Mouse (Mus musculus) G1E (cell line): ENCODE measurements around the gene Hpca. TPM values are rescaled to one million over a fixed set of nuclear protein-coding genes. Genes with fewer than 3 reads are reported as not detected.
A peak's percentile ranks its signal among the peaks of the same experiment; 100 is the strongest.

Experiments
- ATAC-seq: 2 replicates; pipeline ENCODE4 v1.8.0; 2016; ENCODE audit warnings: mild to moderate bottlenecking; ENCODE audit not compliant: insufficient number of reproducible peaks, poor library complexity, low FRiP score, severe bottlenecking; ENCODE audit errors: extremely low read depth
- DNase-seq: peaks from one replicate; pipeline ENCODE4 v3.0.0; 2012; ENCODE audit warnings: low spot score
- H3K27me3 ChIP-seq: 2 replicates; pipeline ENCODE4 v1.6.1; 2012; ENCODE audit warnings: mild to moderate bottlenecking, low read length, inconsistent platforms; ENCODE audit not compliant: insufficient read depth
- H3K36me3 ChIP-seq: replicated peaks from 2 replicates; pipeline ENCODE3; 2012; ENCODE audit warnings: mild to moderate bottlenecking, inconsistent platforms
- H3K4me1 ChIP-seq: 2 replicates; pipeline ENCODE4 v1.6.1; 2012; ENCODE audit warnings: low read depth, low read length, inconsistent platforms, mixed read lengths; ENCODE audit not compliant: insufficient read depth
- H3K4me3 ChIP-seq: 2 replicates; pipeline ENCODE4 v1.5.1; 2012; ENCODE audit warnings: low read depth, mild to moderate bottlenecking, inconsistent platforms, low read length, moderate library complexity, mixed read lengths
- H3K9me3 ChIP-seq: replicated peaks from 2 replicates; pipeline ENCODE4 v1.6.1; 2012; ENCODE audit warnings: inconsistent platforms
- CTCF ChIP-seq: IDR thresholded peaks from 2 replicates; pipeline ENCODE4 v1.5.1; 2012; ENCODE audit warnings: low read depth, low read length, inconsistent platforms, mixed read lengths
- GATA1 ChIP-seq: IDR thresholded peaks from 2 replicates; pipeline ENCODE4 v1.6.1; 2012; ENCODE audit warnings: borderline replicate concordance, low read length, inconsistent platforms, mixed read lengths
- GATA2 ChIP-seq: IDR thresholded peaks from 2 replicates; pipeline ENCODE4 v1.6.1; 2012; ENCODE audit warnings: low read depth, low read length, inconsistent platforms, borderline replicate concordance
- POLR2AphosphoS5 ChIP-seq: IDR thresholded peaks from 2 replicates; pipeline ENCODE4 v1.6.1; 2012; ENCODE audit warnings: low read depth, low read length, inconsistent platforms; ENCODE audit not compliant: insufficient replicate concordance
- TAL1 ChIP-seq: conservative IDR thresholded peaks from 2 replicates; pipeline ENCODE4 v1.6.1; 2012; ENCODE audit warnings: low read depth, low read length, inconsistent platforms, mixed read lengths
- polyA plus RNA-seq: library from polyadenylated mRNA; stranded (reverse); fragments of >175 nt; gene quantifications from 2 replicates; pipeline ENCODE4 v1.2.3, GENCODE M21; 2012
- total RNA-seq, 2 experiments: library from RNA; stranded (forward) in 1 of 2; stranded (reverse) in 1 of 2; fragments of 200-1000 nt in 1 of 2; fragments of >200 nt in 1 of 2; fragmentation: Nextera tagmentation in 1 of 2; gene quantifications; 2 replicates each; pipeline ENCODE4 v1.2.3; 2014 to 2017

Hpca gene
- total and polyA plus RNA-seq, 3 experiments, result not detected

DNA sequence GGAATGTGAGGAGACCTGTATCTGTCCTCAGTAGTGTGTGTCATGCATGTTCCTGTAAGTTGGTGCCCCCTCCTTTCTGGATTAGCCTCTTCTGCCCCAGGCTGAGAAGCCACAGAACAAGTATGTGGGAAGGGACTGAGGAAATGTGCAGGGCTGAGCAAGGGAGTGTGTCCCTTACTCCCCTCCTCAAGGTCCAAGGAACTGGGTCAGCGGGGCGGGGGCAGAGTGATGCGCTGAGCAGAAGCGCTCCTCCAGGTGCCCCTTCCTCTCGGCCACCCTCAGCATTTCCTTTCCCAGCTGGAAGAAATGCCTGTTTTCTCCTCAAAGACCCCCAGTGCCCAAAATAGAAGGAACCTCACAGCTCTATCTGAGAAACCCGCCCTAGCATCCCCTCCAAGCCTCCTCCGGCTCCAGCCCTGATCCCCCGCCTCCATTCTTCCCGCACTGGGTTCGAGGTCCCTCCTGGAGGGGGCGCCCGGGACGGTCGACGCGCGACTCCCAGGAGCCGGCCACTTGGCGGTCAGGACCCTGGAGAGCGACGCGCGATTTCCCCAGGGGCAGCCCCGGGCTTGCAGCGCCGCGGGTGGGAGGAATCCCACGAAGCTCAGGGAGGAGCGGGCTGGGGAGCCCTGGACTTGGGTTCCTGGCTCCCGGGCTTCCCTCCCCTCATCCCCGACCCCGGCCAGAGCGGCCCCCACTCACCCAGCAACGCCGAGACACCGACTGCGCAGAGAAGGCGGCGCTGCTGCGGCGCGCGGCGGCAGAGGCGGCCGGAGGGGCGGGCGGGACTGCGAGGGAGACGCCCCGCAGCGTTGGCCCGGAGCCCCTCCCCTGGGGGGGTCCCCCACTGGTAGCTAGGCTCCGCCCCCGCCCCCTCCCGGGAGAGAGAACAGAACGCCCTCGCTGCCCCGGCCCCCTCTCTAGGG is 1.1 kb downstream of the Hpca start:
- no peaks in the 10 kb centered on the region for H3K36me3 ChIP-seq
- ATAC-seq, result no peak
- H3K27me3 ChIP-seq, result peaks cover 56% of the 10 kb centered on the region
- no peaks in the 10 kb centered on the region for H3K9me3 ChIP-seq
- H3K4me1 ChIP-seq, result peaks cover 6% of the 10 kb centered on the region; the same call in 1 of the 2 replicates
- no peak overlapping the region; the same call in 1 of the 2 replicates for H3K4me3 ChIP-seq
- DNase-seq, result peak; percentile 78
- no peak for TF ChIP-seq TAL1
- no peak for TF ChIP-seq GATA1
- no peak for TF ChIP-seq CTCF
- TF ChIP-seq POLR2AphosphoS5, result no peak
- no peak for TF ChIP-seq GATA2

DNA sequence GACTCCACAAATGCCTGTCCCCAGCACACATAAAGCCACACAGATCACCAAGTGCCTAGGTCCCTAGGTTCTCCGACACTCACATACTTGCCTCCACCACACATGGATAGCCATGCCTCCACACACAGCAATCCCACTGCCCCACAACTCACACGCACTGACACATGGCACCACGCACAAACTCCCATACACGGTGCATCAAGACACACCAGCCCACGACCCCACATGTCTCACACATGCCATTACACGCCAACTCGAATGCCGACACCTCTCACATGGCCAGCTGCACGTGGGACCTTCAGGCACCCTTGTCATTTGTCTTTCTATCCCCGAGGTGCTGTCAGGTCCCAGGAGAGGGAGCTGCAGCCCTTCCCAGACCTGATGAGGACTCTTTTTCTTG is 2.1 kb downstream of the Hpca start:
- Histone ChIP-seq H3K9me3 (no peaks in the 10 kb centered on the region), H3K27me3 (peaks cover 46% of the 10 kb centered on the region), H3K36me3 (no peaks in the 10 kb centered on the region), H3K4me3 (no peak overlapping the region), H3K4me1 (peaks cover 5% of the 10 kb centered on the region; the same call in 1 of the 2 replicates)
- TF ChIP-seq CTCF (no peak), GATA1 (no peak)
- DNase-seq (no peak), ATAC-seq (no peak)

DNA sequence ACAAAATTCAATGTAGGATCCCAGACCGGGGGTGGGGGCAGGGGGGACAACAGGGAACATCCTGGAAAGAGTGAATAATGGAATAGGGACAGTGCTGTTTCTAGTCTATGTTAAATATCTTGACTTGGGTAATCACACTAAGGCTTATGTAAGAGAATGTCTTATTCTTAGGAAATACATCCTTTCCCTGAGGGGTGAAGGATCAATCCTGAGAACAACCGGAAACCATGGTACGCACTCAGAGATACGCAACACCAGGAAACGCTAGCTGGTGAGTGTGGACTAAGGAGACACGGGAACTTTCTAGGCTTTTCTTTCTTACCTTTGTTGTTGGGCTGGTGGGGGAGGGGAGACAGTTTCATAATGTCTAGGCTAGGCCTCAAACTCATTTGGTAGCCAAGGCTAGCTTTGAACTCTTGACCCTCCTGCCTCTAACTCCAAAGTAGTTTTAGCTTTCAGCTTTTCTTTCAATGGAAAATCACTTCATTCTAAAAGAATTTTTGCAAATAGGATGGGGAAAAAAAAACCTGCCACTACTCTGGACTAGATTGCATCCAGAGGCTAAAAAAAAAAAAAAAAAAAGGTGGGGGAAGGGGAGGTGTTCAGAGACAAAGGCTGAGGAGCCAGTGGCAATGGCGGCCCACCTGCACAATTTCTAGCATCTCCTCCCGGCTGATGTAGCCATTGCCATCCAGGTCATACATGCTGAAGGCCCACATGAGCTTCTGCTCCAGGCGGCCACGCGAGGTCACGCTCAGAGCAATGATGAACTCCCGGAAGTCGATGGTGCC is 3.9 kb downstream of the Hpca start:
- DNase-seq, result no peak
- peaks cover 8% of the 10 kb centered on the region for H3K4me1 ChIP-seq
- no peaks in the 10 kb centered on the region for H3K36me3 ChIP-seq
- no peak overlapping the region for H3K4me3 ChIP-seq
- peaks cover 41% of the 10 kb centered on the region for H3K27me3 ChIP-seq
- no peak for TF ChIP-seq GATA2
- TF ChIP-seq GATA1, result no peak
- no peak for TF ChIP-seq CTCF
- no peak for TF ChIP-seq TAL1
- no peak for TF ChIP-seq POLR2AphosphoS5
- no peaks in the 10 kb centered on the region for H3K9me3 ChIP-seq
- no peak for ATAC-seq

DNA sequence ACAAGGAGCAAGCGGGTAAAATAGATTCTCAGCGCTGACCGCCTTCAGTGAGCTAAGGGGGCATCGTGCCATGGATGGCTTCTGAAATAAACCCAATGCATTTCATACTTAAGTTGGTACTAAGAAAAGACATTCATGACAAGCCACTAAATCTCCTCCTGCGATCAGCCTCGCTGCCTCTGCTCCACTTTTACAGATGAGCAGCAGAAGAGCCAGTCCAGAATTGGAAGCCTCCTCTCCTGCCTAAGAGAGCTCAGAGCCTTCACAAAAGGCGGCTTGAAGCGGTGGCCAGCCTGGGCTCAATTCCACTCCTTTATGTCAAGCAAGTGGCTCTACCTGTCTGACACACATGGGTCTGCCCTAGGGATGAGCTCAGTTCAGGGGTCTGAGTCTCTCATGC is 5.1 kb downstream of the Hpca start:
- ATAC-seq (no peak), DNase-seq (no peak)
- Histone ChIP-seq H3K27me3 (peaks cover 39% of the 10 kb centered on the region), H3K9me3 (no peaks in the 10 kb centered on the region), H3K4me3 (no peak overlapping the region), H3K36me3 (no peaks in the 10 kb centered on the region), H3K4me1 (peaks cover 8% of the 10 kb centered on the region)
- TF ChIP-seq TAL1, result no peak
- TF ChIP-seq POLR2AphosphoS5, result no peak
- no peak for TF ChIP-seq CTCF
- no peak for TF ChIP-seq GATA2
- TF ChIP-seq GATA1, result no peak

DNA sequence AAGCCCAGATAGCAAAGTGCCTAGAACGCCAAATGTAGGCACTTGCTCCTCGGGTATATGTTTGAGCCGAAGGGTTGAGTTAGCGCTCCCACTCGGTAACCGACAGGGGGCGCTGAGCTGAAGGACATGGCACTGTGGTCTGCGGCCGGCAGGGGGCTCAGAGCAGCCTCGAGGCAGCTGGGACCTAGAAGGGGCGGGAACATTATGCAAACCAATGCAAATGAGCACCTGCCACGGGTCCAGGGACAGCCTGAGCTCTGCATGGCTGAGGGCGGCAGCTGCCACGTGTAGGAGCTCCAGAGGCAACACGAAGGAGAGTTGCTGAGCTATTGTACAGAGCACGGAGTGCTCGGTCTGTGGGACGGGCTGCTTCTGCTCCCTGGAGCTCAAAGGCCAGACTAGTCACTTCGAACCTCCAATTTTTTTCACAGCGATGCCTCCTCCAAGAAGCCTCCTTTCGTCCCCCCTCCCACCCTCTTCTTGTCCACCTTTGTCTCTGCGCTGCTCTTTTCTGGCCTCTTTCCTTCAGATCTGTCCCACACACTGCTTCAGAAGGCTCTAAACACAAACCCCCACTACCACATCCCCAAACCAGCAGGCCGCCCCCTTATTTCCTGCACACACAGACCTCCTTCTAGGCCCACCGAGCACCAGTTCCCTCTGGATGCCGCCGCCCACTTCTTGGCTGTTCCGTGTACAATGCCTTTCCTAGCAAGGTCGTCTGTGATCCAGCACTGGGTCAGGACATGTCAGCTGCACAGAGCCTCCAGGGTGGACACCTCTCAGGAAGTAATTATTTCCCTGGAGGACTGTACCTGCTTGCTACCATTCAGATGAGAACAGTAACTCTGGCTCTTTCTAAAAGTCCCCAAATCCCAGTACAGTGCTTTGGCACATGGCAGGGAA is 8.5 kb downstream of the Hpca start:
- peaks cover 4% of the 10 kb centered on the region for H3K4me1 ChIP-seq
- TF ChIP-seq GATA2 (no peak), POLR2AphosphoS5 (no peak), GATA1 (no peak), TAL1 (no peak), CTCF (peak; percentile 71)
- DNase-seq (peak; percentile 47), ATAC-seq (peak; percentile 54)
- no peak overlapping the region; the same call in 1 of the 2 replicates for H3K4me3 ChIP-seq
- H3K27me3 ChIP-seq, result peaks cover 30% of the 10 kb centered on the region; the same call in 1 of the 2 replicates
- H3K9me3 ChIP-seq, result no peaks in the 10 kb centered on the region
- H3K36me3 ChIP-seq, result no peaks in the 10 kb centered on the region

DNA sequence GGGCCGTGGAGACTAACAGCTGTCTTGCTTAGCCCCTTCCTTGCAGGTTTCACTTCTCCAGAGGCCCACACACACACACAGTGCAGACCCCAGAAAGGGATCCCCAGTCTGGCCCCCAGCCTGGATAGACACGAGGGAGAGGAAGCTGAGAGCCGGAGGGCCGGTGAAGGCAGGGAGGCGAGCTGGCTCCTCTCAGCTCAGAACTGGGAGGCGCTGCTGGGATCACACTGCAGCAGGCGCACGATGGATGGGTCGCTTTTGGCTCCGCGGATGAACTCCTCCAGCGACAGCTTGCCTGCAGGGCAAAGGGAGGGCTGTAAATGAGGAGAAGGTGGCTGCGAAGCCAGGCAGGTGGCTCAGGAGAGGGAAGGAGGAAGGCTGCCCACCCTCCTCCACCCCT is 9.6 kb downstream of the Hpca start:
- H3K9me3 ChIP-seq, result no peaks in the 10 kb centered on the region
- peaks cover 4% of the 10 kb centered on the region for H3K4me1 ChIP-seq
- ATAC-seq (no peak), DNase-seq (no peak)
- TF ChIP-seq CTCF (no peak), TAL1 (no peak), POLR2AphosphoS5 (no peak), GATA2 (no peak), GATA1 (no peak)
- no peak overlapping the region for H3K4me3 ChIP-seq
- H3K36me3 ChIP-seq, result no peaks in the 10 kb centered on the region
- H3K27me3 ChIP-seq, result peaks cover 35% of the 10 kb centered on the region
